Mouse (Mus musculus): Measurements from ENCODE around the gene Ppp1r9a.

- no peak for TF ChIP-seq POLR2A (IDR thresholded peaks at IDR 0.05; ENCODE audit: insufficient read depth, low read depth, low read length)
- TF ChIP-seq CTCF (IDR thresholded peaks at IDR 0.05) = no peak
Measured at GRCm38 (mm10) chr6:4987084-4987483, 84.4 kb downstream of the Ppp1r9a start.
